9 mouse cellular contexts compared by ENCODE assay signal in genomic region chr6:86569461-86569820, GRCm38 (mm10). TPM values are rescaled to one million over a fixed set of nuclear protein-coding genes. Genes with fewer than 3 reads are reported as not detected.
DNase-seq lines count a peak whose midpoint lies in the region; ATAC-seq lines count a peak whose summit lies in the region.
"Had no signal": no experiment of that assay in that cellular context is flagged by ENCODE, and none has a peak within 500 bp of the region (broad histone marks: within the 10 kb centered on the region; RNA-seq: fewer than 3 reads in every experiment).

No protein-coding gene starts in this region.

- ATAC-seq in embryonic facial prominence, embryonic 12.5 days (ENCODE audit: insufficient number of reproducible peaks, insufficient read depth, low FRiP score, low TSS enrichment): no peak
- peak; percentile 77 for ATAC-seq in erythroblast, adult 5-6 weeks (replicated peaks; ENCODE audit: low FRiP score, poor library complexity, severe bottlenecking)
- 0 out of 2 replicates have a peak, but pooled peaks have one; percentile 24 for ATAC-seq in kidney, embryonic 14.5 days (ENCODE audit: low FRiP score, low TSS enrichment)
- ATAC-seq in midbrain, embryonic 14.5 days (ENCODE audit: low FRiP score, low TSS enrichment): no peak

- no peaks in the 10 kb centered on the region for H3K27me3 ChIP-seq in embryonic facial prominence, embryonic 12.5 days
- no peaks in the 10 kb centered on the region for H3K27me3 ChIP-seq in embryonic facial prominence, embryonic 10.5 days (replicated peaks; ENCODE audit: low read depth, poor library complexity, severe bottlenecking)
- H3K27me3 ChIP-seq in kidney, embryonic 14.5 days (ENCODE audit: control insufficient read depth, insufficient read depth, low read length): no peaks in the 10 kb centered on the region
- H3K27me3 ChIP-seq in midbrain, embryonic 14.5 days (ENCODE audit: control insufficient read depth, insufficient read depth, low read length): no peaks in the 10 kb centered on the region
- H3K27me3 ChIP-seq: neural tube, embryonic 12.5 days had no signal

- no peak for DNase-seq in embryonic facial prominence, embryonic 10.5 days (ENCODE audit: low spot score)
- DNase-seq in CD4-positive, CD25-positive, alpha-beta regulatory T cell, adult 2 months (ENCODE audit: low read depth, low spot score): peak; percentile 57
- peak; percentile 44 for DNase-seq in midbrain, embryonic 14.5 days
- DNase-seq in gastrocnemius, postnatal 25 days: no peak
- DNase-seq in thymus, postnatal 10 days (ENCODE audit: low spot score in 2 of 2): no peak

- no peak overlapping the region for H3K4me3 ChIP-seq in embryonic facial prominence, embryonic 12.5 days
- no peak overlapping the region for H3K4me3 ChIP-seq in embryonic facial prominence, embryonic 10.5 days
- no peak overlapping the region for H3K4me3 ChIP-seq in kidney, embryonic 14.5 days (ENCODE audit: low read length)
- H3K4me3 ChIP-seq in midbrain, embryonic 14.5 days (replicated peaks; ENCODE audit: low read depth, low read length): no peak overlapping the region
- H3K4me3 ChIP-seq: neural tube, embryonic 12.5 days had no signal

- H3K9me3 ChIP-seq in embryonic facial prominence, embryonic 12.5 days: no peaks in the 10 kb centered on the region
- no peaks in the 10 kb centered on the region for H3K9me3 ChIP-seq in embryonic facial prominence, embryonic 10.5 days
- no peaks in the 10 kb centered on the region for H3K9me3 ChIP-seq in kidney, embryonic 14.5 days (ENCODE audit: control insufficient read depth, low read length)
- no peaks in the 10 kb centered on the region for H3K9me3 ChIP-seq in midbrain, embryonic 14.5 days (ENCODE audit: control insufficient read depth, low read length)
- H3K9me3 ChIP-seq: neural tube, embryonic 12.5 days had no signal

- H3K27ac ChIP-seq in embryonic facial prominence, embryonic 12.5 days: 0 out of 2 replicates have a peak overlapping the region, but pooled peaks have one; percentile 11
- no peak overlapping the region for H3K27ac ChIP-seq in embryonic facial prominence, embryonic 10.5 days (replicated peaks)
- H3K27ac ChIP-seq in kidney, embryonic 14.5 days (ENCODE audit: low read depth, low read length): no peak overlapping the region
- H3K27ac ChIP-seq in midbrain, embryonic 14.5 days (replicated peaks; ENCODE audit: low read depth, low read length): 0 out of 2 replicates have a peak overlapping the region, but pooled peaks have one; percentile 37
- H3K27ac ChIP-seq: neural tube, embryonic 12.5 days had no signal

- H3K9ac ChIP-seq in embryonic facial prominence, embryonic 12.5 days: no peak overlapping the region
- no peak overlapping the region for H3K9ac ChIP-seq in kidney, embryonic 14.5 days (ENCODE audit: low read depth, low read length)
- H3K9ac ChIP-seq in midbrain, embryonic 14.5 days (replicated peaks; ENCODE audit: low read length): no peak overlapping the region
- H3K9ac ChIP-seq: neural tube, embryonic 12.5 days had no signal

- WGBS in embryonic facial prominence, embryonic 12.5 days: 70% methylated on average over 3 of the region's 3 CpGs
- WGBS in embryonic facial prominence, embryonic 10.5 days: 85% methylated on average over 3 of the region's 3 CpGs
- 60% methylated on average over 3 of the region's 3 CpGs for WGBS in kidney, embryonic 14.5 days
- WGBS in midbrain, embryonic 14.5 days: 75% methylated on average over 3 of the region's 3 CpGs

- peaks cover 23% of the 10 kb centered on the region for H3K36me3 ChIP-seq in embryonic facial prominence, embryonic 12.5 days
- peaks cover 28% of the 10 kb centered on the region for H3K36me3 ChIP-seq in embryonic facial prominence, embryonic 10.5 days (replicated peaks)
- peaks cover 13% of the 10 kb centered on the region; the same call in 1 of the 2 replicates for H3K36me3 ChIP-seq in kidney, embryonic 14.5 days (ENCODE audit: control insufficient read depth, insufficient read depth, low read length)
- H3K36me3 ChIP-seq in midbrain, embryonic 14.5 days (ENCODE audit: control insufficient read depth, insufficient read depth, low read length): peaks cover 24% of the 10 kb centered on the region

- no peak overlapping the region for H3K4me2 ChIP-seq in embryonic facial prominence, embryonic 12.5 days (replicated peaks)
- H3K4me2 ChIP-seq in kidney, embryonic 14.5 days (replicated peaks; ENCODE audit: low read depth, low read length): no peak overlapping the region
- H3K4me2 ChIP-seq in midbrain, embryonic 14.5 days (ENCODE audit: low read length): no peak overlapping the region
- H3K4me2 ChIP-seq: neural tube, embryonic 12.5 days had no signal

- peaks cover 21% of the 10 kb centered on the region; the same call in 1 of the 2 replicates for H3K4me1 ChIP-seq in embryonic facial prominence, embryonic 12.5 days
- H3K4me1 ChIP-seq in embryonic facial prominence, embryonic 10.5 days: peaks cover 10% of the 10 kb centered on the region; the same call in 1 of the 2 replicates
- H3K4me1 ChIP-seq in kidney, embryonic 14.5 days (ENCODE audit: control insufficient read depth, insufficient read depth, low read length): peaks cover 3% of the 10 kb centered on the region; the same call in 1 of the 2 replicates
- no peaks in the 10 kb centered on the region for H3K4me1 ChIP-seq in midbrain, embryonic 14.5 days (ENCODE audit: control insufficient read depth, insufficient read depth, low read length)
- H3K4me1 ChIP-seq: neural tube, embryonic 12.5 days had no signal

RNA-seq across cellular contexts. Expression of gene Pcbp1, which starts 43.3 kb away (rescaled TPM):
- polyA plus RNA-seq in embryonic facial prominence, embryonic 12.5 days (2016; fragmentation: Nextera tagmentation; extraction: Ambion mirVana): 537 and 549 TPM in 2 replicates
- polyA plus RNA-seq in embryonic facial prominence, embryonic 10.5 days (2016; fragmentation: Nextera tagmentation; extraction: Ambion mirVana): 560 and 592 TPM in 2 replicates
- 83.2 and 88.2 TPM in 2 replicates for total RNA-seq in erythroblast, adult 5-6 weeks (2015; ENCODE audit: low replicate concordance)
- 20.1 and 35.3 TPM in 2 replicates for total RNA-seq in erythroblast, adult 5-6 weeks (2017; ENCODE audit: low replicate concordance)
- polyA plus RNA-seq in kidney, embryonic 14.5 days (2014; fragmentation: Nextera tagmentation; extraction: Ambion mirVana): 475 and 492 TPM in 2 replicates
- polyA plus RNA-seq in midbrain, embryonic 14.5 days (2014; fragmentation: Nextera tagmentation; extraction: Ambion mirVana): 289 and 325 TPM in 2 replicates
- total RNA-seq in gastrocnemius, postnatal 25 days (2021): 100 to 1,000 TPM in 1 of 2 experiments, 10 to 100 TPM in 1; 99.7 to 116 TPM

RNA-seq across cellular contexts. Expression of gene Asprv1, which starts 58.5 kb away (rescaled TPM):
- polyA plus RNA-seq in embryonic facial prominence, embryonic 12.5 days (2016; fragmentation: Nextera tagmentation; extraction: Ambion mirVana): 1.7 and 2.1 TPM in 2 replicates
- 0.69 and 1.3 TPM in 2 replicates for polyA plus RNA-seq in embryonic facial prominence, embryonic 10.5 days (2016; fragmentation: Nextera tagmentation; extraction: Ambion mirVana)
- 6.1 and 10.2 TPM in 2 replicates for total RNA-seq in erythroblast, adult 5-6 weeks (2015; ENCODE audit: low replicate concordance)
- total RNA-seq in erythroblast, adult 5-6 weeks (2017; ENCODE audit: low replicate concordance): 0.28 and 1.4 TPM in 2 replicates
- polyA plus RNA-seq in kidney, embryonic 14.5 days (2014; fragmentation: Nextera tagmentation; extraction: Ambion mirVana): 0.50 and 0.61 TPM in 2 replicates
- 0.76 and 0.92 TPM in 2 replicates for polyA plus RNA-seq in midbrain, embryonic 14.5 days (2014; fragmentation: Nextera tagmentation; extraction: Ambion mirVana)
- not detected for total RNA-seq in gastrocnemius, postnatal 25 days (2021)

Comparison
In these comparisons a context has a peak if more than half of its experiments do, and no peak if none do; other contexts are left out.
1. H3K27ac ChIP-seq: peak in embryonic facial prominence, embryonic 12.5 days (single experiment) and midbrain, embryonic 14.5 days (single experiment); none in embryonic facial prominence, embryonic 10.5 days (single experiment) and kidney, embryonic 14.5 days (single experiment).
2. ATAC-seq: peak in erythroblast, adult 5-6 weeks (single experiment) and kidney, embryonic 14.5 days (single experiment); none in embryonic facial prominence, embryonic 12.5 days (single experiment) and midbrain, embryonic 14.5 days (single experiment).
3. DNase-seq: peak in CD4-positive, CD25-positive, alpha-beta regulatory T cell, adult 2 months (single experiment) and midbrain, embryonic 14.5 days (single experiment); none in embryonic facial prominence, embryonic 10.5 days (single experiment), gastrocnemius, postnatal 25 days (single experiment) and thymus, postnatal 10 days (0 of 2).